Mouse (Mus musculus): Measurements from ENCODE around the gene A2ml1. TPM values are rescaled to one million over a fixed set of nuclear protein-coding genes. Genes with fewer than 3 reads are reported as not detected.

A2ml1 gene
- polyA plus RNA-seq, 1 experiment from 2014 or later, result 0.47 TPM

GRCm38 (mm10) chr6:128528491-128528890 is 52.9 kb downstream of the A2ml1 start:
- no peak overlapping the region for H3K9ac ChIP-seq (ENCODE audit: low read length)
- no peaks in the 10 kb centered on the region for H3K27me3 ChIP-seq (ENCODE audit: control insufficient read depth, insufficient read depth, low read length)
- 28% methylated on average over 4 of the region's 4 CpGs for WGBS
- H3K4me3 ChIP-seq (ENCODE audit: control insufficient read depth in 1 of 2, insufficient read depth in 1 of 2, low read depth in 1 of 2, low read length in 2 of 2), result no peak overlapping the region
- H3K4me1 ChIP-seq (ENCODE audit: control insufficient read depth in 2 of 2, insufficient read depth in 2 of 2, low read length in 2 of 2), result peaks cover 6 to 12% of the 10 kb centered on the region in 2 experiments
- no peaks in the 10 kb centered on the region for H3K36me3 ChIP-seq (ENCODE audit: control insufficient read depth, insufficient read depth, low read length)
- H3K9me3 ChIP-seq (ENCODE audit: control insufficient read depth, low read length), result 0 out of 2 replicates have a peak, but pooled peaks cover 6% of the 10 kb centered on the region
- ATAC-seq (ENCODE audit: insufficient number of reproducible peaks, insufficient read depth, low FRiP score, low read depth), result no peak
- H3K4me2 ChIP-seq (ENCODE audit: low read length), result no peak overlapping the region
- H3K27ac ChIP-seq (replicated peaks in 1 of 2; ENCODE audit: control insufficient read depth in 1 of 2, insufficient read depth in 1 of 2, low read depth in 2 of 2, low read length in 2 of 2), result 0 out of 4 replicates have a peak overlapping the region, but pooled peaks of 1 of the 2 experiments have one; percentile 12

- Histone ChIP-seq H3K4me2 (ENCODE audit: low read length) (no peak overlapping the region), H3K36me3 (ENCODE audit: control insufficient read depth, insufficient read depth, low read length) (no peaks in the 10 kb centered on the region), H3K4me3 (ENCODE audit: control insufficient read depth in 1 of 2, insufficient read depth in 1 of 2, low read depth in 1 of 2, low read length in 2 of 2) (no peak overlapping the region), H3K9ac (ENCODE audit: low read length) (no peak overlapping the region), H3K4me1 (ENCODE audit: control insufficient read depth in 2 of 2, insufficient read depth in 2 of 2, low read length in 2 of 2) (peaks cover 6 to 18% of the 10 kb centered on the region in 2 experiments), H3K27ac (replicated peaks in 1 of 2; ENCODE audit: control insufficient read depth in 1 of 2, insufficient read depth in 1 of 2, low read depth in 2 of 2, low read length in 2 of 2) (no peak overlapping the region), H3K9me3 (ENCODE audit: control insufficient read depth, low read length) (0 out of 2 replicates have a peak, but pooled peaks cover 6% of the 10 kb centered on the region), H3K27me3 (ENCODE audit: control insufficient read depth, insufficient read depth, low read length) (no peaks in the 10 kb centered on the region)
- ATAC-seq (ENCODE audit: insufficient number of reproducible peaks, insufficient read depth, low FRiP score, low read depth), result no peak
- WGBS, result 89% methylated on average over 1 of the region's 1 CpGs
These were observed 54.3 kb downstream of the A2ml1 start for GRCm38 (mm10) chr6:128527110-128527509.

- no peaks in the 10 kb centered on the region for H3K36me3 ChIP-seq (ENCODE audit: control insufficient read depth, insufficient read depth, low read length)
- H3K4me1 ChIP-seq (ENCODE audit: control insufficient read depth in 2 of 2, insufficient read depth in 2 of 2, low read length in 2 of 2), result peaks cover 6 to 18% of the 10 kb centered on the region in 2 experiments
- H3K9me3 ChIP-seq (ENCODE audit: control insufficient read depth, low read length), result 0 out of 2 replicates have a peak, but pooled peaks cover 6% of the 10 kb centered on the region
- no peak within 1 kb of the TSS for H3K9ac ChIP-seq (ENCODE audit: low read length)
- no peak within 1 kb of the TSS for H3K27ac ChIP-seq (replicated peaks in 1 of 2; ENCODE audit: control insufficient read depth in 1 of 2, insufficient read depth in 1 of 2, low read depth in 2 of 2, low read length in 2 of 2)
- H3K4me3 ChIP-seq (ENCODE audit: control insufficient read depth in 1 of 2, insufficient read depth in 1 of 2, low read depth in 1 of 2, low read length in 2 of 2), result no peak within 1 kb of the TSS
- H3K4me2 ChIP-seq (ENCODE audit: low read length), result no peak within 1 kb of the TSS
- ATAC-seq (ENCODE audit: insufficient number of reproducible peaks, insufficient read depth, low FRiP score, low read depth), result no peak
- 87% methylated on average over 4 of the region's 4 CpGs for WGBS
- H3K27me3 ChIP-seq (ENCODE audit: control insufficient read depth, insufficient read depth, low read length), result no peaks in the 10 kb centered on the region
These were observed 54.8 kb downstream of the A2ml1 start, which contains the start of gene Pzp for GRCm38 (mm10) chr6:128526601-128527000. TSS of gene Pzp (minus strand) at chr6:128526720.

GRCm38 (mm10) chr6:128525801-128526200 is 55.6 kb downstream of the A2ml1 start:
- WGBS, result 87% methylated on average over 4 of the region's 4 CpGs
- H3K9me3 ChIP-seq (ENCODE audit: control insufficient read depth, low read length), result 0 out of 2 replicates have a peak, but pooled peaks cover 6% of the 10 kb centered on the region
- ATAC-seq (ENCODE audit: insufficient number of reproducible peaks, insufficient read depth, low FRiP score, low read depth), result no peak
- H3K4me3 ChIP-seq (ENCODE audit: control insufficient read depth in 1 of 2, insufficient read depth in 1 of 2, low read depth in 1 of 2, low read length in 2 of 2), result no peak overlapping the region
- no peak overlapping the region for H3K9ac ChIP-seq (ENCODE audit: low read length)
- no peaks in the 10 kb centered on the region for H3K36me3 ChIP-seq (ENCODE audit: control insufficient read depth, insufficient read depth, low read length)
- no peak overlapping the region for H3K4me2 ChIP-seq (ENCODE audit: low read length)
- H3K4me1 ChIP-seq (ENCODE audit: control insufficient read depth in 2 of 2, insufficient read depth in 2 of 2, low read length in 2 of 2), result peaks cover 6 to 18% of the 10 kb centered on the region in 2 experiments
- no peaks in the 10 kb centered on the region for H3K27me3 ChIP-seq (ENCODE audit: control insufficient read depth, insufficient read depth, low read length)
- no peak overlapping the region for H3K27ac ChIP-seq (replicated peaks in 1 of 2; ENCODE audit: control insufficient read depth in 1 of 2, insufficient read depth in 1 of 2, low read depth in 2 of 2, low read length in 2 of 2)

- H3K9ac ChIP-seq (ENCODE audit: low read length), result no peak overlapping the region
- no peaks in the 10 kb centered on the region for H3K27me3 ChIP-seq (ENCODE audit: control insufficient read depth, insufficient read depth, low read length)
- no peak overlapping the region for H3K4me2 ChIP-seq (ENCODE audit: low read length)
- WGBS, result 29% methylated on average over 3 of the region's 3 CpGs
- 0 out of 2 replicates have a peak, but pooled peaks cover 6% of the 10 kb centered on the region for H3K9me3 ChIP-seq (ENCODE audit: control insufficient read depth, low read length)
- H3K4me3 ChIP-seq (ENCODE audit: control insufficient read depth in 1 of 2, insufficient read depth in 1 of 2, low read depth in 1 of 2, low read length in 2 of 2), result no peak overlapping the region
- H3K27ac ChIP-seq (replicated peaks in 1 of 2; ENCODE audit: control insufficient read depth in 1 of 2, insufficient read depth in 1 of 2, low read depth in 2 of 2, low read length in 2 of 2), result peak overlapping the region; percentile 17 to 63; a peak in 3 of 4 replicates
- peaks cover 3 to 15% of the 10 kb centered on the region in 2 experiments; a peak in 3 of 4 replicates for H3K4me1 ChIP-seq (ENCODE audit: control insufficient read depth in 2 of 2, insufficient read depth in 2 of 2, low read length in 2 of 2)
- no peak for ATAC-seq (ENCODE audit: insufficient number of reproducible peaks, insufficient read depth, low FRiP score, low read depth)
- H3K36me3 ChIP-seq (ENCODE audit: control insufficient read depth, insufficient read depth, low read length), result no peaks in the 10 kb centered on the region
These were observed 58.0 kb downstream of the A2ml1 start for GRCm38 (mm10) chr6:128523360-128523759.

GRCm38 (mm10) chr6:128519159-128519558 is 62.2 kb downstream of the A2ml1 start:
- Histone ChIP-seq H3K36me3 (ENCODE audit: control insufficient read depth, insufficient read depth, low read length) (no peaks in the 10 kb centered on the region), H3K4me2 (ENCODE audit: low read length) (no peak overlapping the region), H3K27ac (replicated peaks in 1 of 2; ENCODE audit: control insufficient read depth in 1 of 2, insufficient read depth in 1 of 2, low read depth in 2 of 2, low read length in 2 of 2) (no peak overlapping the region), H3K9me3 (ENCODE audit: control insufficient read depth, low read length) (0 out of 2 replicates have a peak, but pooled peaks cover 1% of the 10 kb centered on the region), H3K27me3 (ENCODE audit: control insufficient read depth, insufficient read depth, low read length) (no peaks in the 10 kb centered on the region), H3K4me3 (ENCODE audit: control insufficient read depth in 1 of 2, insufficient read depth in 1 of 2, low read depth in 1 of 2, low read length in 2 of 2) (no peak overlapping the region), H3K9ac (ENCODE audit: low read length) (no peak overlapping the region), H3K4me1 (ENCODE audit: control insufficient read depth in 2 of 2, insufficient read depth in 2 of 2, low read length in 2 of 2) (peaks cover 0 to 11% of the 10 kb centered on the region in 2 experiments; a peak in 2 of 4 replicates)
- 85% methylated on average over 7 of the region's 7 CpGs for WGBS
- no peak for ATAC-seq (ENCODE audit: insufficient number of reproducible peaks, insufficient read depth, low FRiP score, low read depth)

DNA sequence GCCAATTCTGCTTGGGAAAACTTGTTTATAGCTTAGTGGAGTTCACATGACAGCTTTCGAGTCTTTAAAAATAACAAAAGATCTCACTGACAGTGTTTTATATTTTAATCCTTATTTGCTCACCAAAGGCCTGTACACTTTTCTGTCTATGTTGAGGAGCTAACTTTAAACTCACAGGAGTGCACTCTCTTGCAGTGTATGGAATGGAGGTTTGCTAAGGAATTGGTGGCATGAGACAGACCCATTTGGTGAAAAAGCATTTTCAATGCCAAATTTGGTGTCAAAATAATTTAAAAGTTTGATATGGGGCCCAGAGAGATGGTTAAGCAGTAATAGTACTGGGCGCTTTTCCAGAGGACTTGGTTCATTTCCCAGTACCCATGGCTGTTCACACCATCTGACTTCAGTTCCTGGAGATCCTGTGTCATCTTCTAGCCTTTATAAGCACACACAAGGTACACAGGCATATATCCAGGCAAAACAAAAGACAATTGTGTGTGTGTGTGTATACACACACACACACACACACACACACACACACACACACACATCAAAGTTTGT is 75.7 kb downstream of the A2ml1 start:
- WGBS, result 85% methylated on average over 2 of the region's 2 CpGs
- H3K9ac ChIP-seq (ENCODE audit: low read length), result no peak overlapping the region
- H3K27ac ChIP-seq (replicated peaks in 1 of 2; ENCODE audit: control insufficient read depth in 1 of 2, insufficient read depth in 1 of 2, low read depth in 2 of 2, low read length in 2 of 2), result no peak overlapping the region
- H3K36me3 ChIP-seq (ENCODE audit: control insufficient read depth, insufficient read depth, low read length), result no peaks in the 10 kb centered on the region
- no peak overlapping the region for H3K4me2 ChIP-seq (ENCODE audit: low read length)
- H3K27me3 ChIP-seq (ENCODE audit: control insufficient read depth, insufficient read depth, low read length), result no peaks in the 10 kb centered on the region
- ATAC-seq (ENCODE audit: insufficient number of reproducible peaks, insufficient read depth, low FRiP score, low read depth), result no peak
- no peaks in the 10 kb centered on the region for H3K9me3 ChIP-seq (ENCODE audit: control insufficient read depth, low read length)
- H3K4me1 ChIP-seq (ENCODE audit: control insufficient read depth in 2 of 2, insufficient read depth in 2 of 2, low read length in 2 of 2), result no peaks in the 10 kb centered on the region
- H3K4me3 ChIP-seq (ENCODE audit: control insufficient read depth in 1 of 2, insufficient read depth in 1 of 2, low read depth in 1 of 2, low read length in 2 of 2), result no peak overlapping the region

DNA sequence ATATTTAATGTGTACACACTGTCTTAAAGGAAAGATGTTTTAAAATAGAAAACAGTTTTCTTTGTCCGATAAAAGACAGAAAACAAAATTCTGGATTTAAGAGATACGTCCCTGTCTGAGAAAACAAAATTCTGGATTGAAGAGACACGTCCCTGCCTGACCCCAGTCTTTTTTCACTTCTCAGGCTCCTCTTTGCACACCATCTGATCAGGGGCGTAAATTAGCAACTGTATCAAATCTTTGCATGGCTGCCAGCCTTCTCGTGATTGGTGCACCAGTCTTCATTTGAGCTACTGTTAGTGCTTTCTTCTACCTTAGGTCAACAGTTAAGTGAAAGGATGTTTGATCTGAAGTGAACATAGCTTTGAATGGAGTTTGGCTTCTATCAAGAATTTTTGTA is 76.7 kb downstream of the A2ml1 start:
- Histone ChIP-seq H3K4me3 (ENCODE audit: control insufficient read depth in 1 of 2, insufficient read depth in 1 of 2, low read depth in 1 of 2, low read length in 2 of 2) (no peak overlapping the region), H3K9me3 (ENCODE audit: control insufficient read depth, low read length) (no peaks in the 10 kb centered on the region), H3K9ac (ENCODE audit: low read length) (no peak overlapping the region), H3K36me3 (ENCODE audit: control insufficient read depth, insufficient read depth, low read length) (no peaks in the 10 kb centered on the region), H3K27me3 (ENCODE audit: control insufficient read depth, insufficient read depth, low read length) (no peaks in the 10 kb centered on the region), H3K27ac (replicated peaks in 1 of 2; ENCODE audit: control insufficient read depth in 1 of 2, insufficient read depth in 1 of 2, low read depth in 2 of 2, low read length in 2 of 2) (no peak overlapping the region), H3K4me1 (ENCODE audit: control insufficient read depth in 2 of 2, insufficient read depth in 2 of 2, low read length in 2 of 2) (no peaks in the 10 kb centered on the region), H3K4me2 (ENCODE audit: low read length) (no peak overlapping the region)
- 75% methylated on average over 5 of the region's 5 CpGs for WGBS
- no peak for ATAC-seq (ENCODE audit: insufficient number of reproducible peaks, insufficient read depth, low FRiP score, low read depth)
